Mouse (Mus musculus): ENCODE measurements around the gene Lst1. TPM values are rescaled to one million over a fixed set of nuclear protein-coding genes. Genes with fewer than 3 reads are reported as not detected.
A peak's percentile ranks its signal among the peaks of the same experiment; 100 is the strongest.

The Lst1 gene
- polyA plus RNA-seq, 1 experiment from 2014 or later: 7.9 TPM

- no peak for ATAC-seq (replicated peaks; ENCODE audit: extremely low read depth, insufficient read depth, low FRiP score)
These were observed 8.1 kb downstream of the Lst1 start for GRCm38 (mm10) chr17:35180093-35180492.

GRCm38 (mm10) chr17:35178528-35178927 lies 9.7 kb downstream of the Lst1 start:
- 7% methylated on average over 5 of the region's 5 CpGs for WGBS
- H3K27me3 ChIP-seq (ENCODE audit: control insufficient read depth, insufficient read depth, low read length): no peaks in the 10 kb centered on the region
- H3K9ac ChIP-seq (ENCODE audit: low read length): no peak overlapping the region
- no peaks in the 10 kb centered on the region for H3K36me3 ChIP-seq (ENCODE audit: control insufficient read depth, insufficient read depth)
- H3K4me1 ChIP-seq (ENCODE audit: control insufficient read depth, insufficient read depth, low read length): no peaks in the 10 kb centered on the region
- no peak overlapping the region for H3K4me2 ChIP-seq (ENCODE audit: low read depth, low read length)
- H3K27ac ChIP-seq (ENCODE audit: low read length): no peak overlapping the region
- ATAC-seq (replicated peaks; ENCODE audit: extremely low read depth, insufficient read depth, low FRiP score): peak; percentile 69; the same call in 1 of the 2 replicates
- H3K9me3 ChIP-seq (replicated peaks; ENCODE audit: control insufficient read depth, low read length): no peaks in the 10 kb centered on the region
- H3K4me3 ChIP-seq (ENCODE audit: low read length): no peak overlapping the region

More at GRCm38 (mm10) chr17:35180093-35180492, 8.1 kb downstream of the Lst1 start:
- Histone ChIP-seq H3K4me2 (ENCODE audit: low read depth, low read length) (no peak overlapping the region), H3K4me1 (ENCODE audit: control insufficient read depth, insufficient read depth, low read length) (no peaks in the 10 kb centered on the region), H3K36me3 (ENCODE audit: control insufficient read depth, insufficient read depth) (no peaks in the 10 kb centered on the region), H3K9me3 (replicated peaks; ENCODE audit: control insufficient read depth, low read length) (no peaks in the 10 kb centered on the region), H3K27ac (ENCODE audit: low read length) (no peak overlapping the region), H3K9ac (ENCODE audit: low read length) (no peak overlapping the region), H3K27me3 (ENCODE audit: control insufficient read depth, insufficient read depth, low read length) (no peaks in the 10 kb centered on the region), H3K4me3 (ENCODE audit: low read length) (no peak overlapping the region)
- 77% methylated on average over 5 of the region's 5 CpGs for WGBS

DNA sequence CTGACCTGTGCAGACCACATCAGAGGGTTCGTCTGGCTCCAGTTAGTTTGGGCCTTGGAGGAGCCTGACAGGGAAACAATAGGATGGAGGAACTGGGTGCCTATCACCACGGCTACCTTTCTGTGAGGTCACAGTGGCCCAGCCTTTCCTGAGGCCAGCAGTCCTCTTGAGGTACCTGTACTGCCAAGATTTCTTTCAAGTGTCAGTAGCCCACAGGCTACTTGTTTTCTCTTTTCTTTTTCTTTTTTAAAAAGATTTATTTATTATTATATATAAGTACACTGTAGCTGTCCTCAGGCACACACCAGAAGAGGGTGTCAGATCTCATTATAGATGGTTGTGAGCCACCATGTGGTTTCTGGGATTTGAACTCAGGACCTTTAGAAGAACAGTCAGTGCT lies 12.3 kb downstream of the Lst1 start, which contains the start of gene Aif1:
Gene Aif1 (minus strand): TSS at position 101 of the 400 bp plus-strand sequence.
- 66% methylated on average over 2 of the region's 2 CpGs for WGBS
- H3K4me2 ChIP-seq (ENCODE audit: low read depth, low read length): no peak within 1 kb of the TSS
- no peaks in the 10 kb centered on the region for H3K27me3 ChIP-seq (ENCODE audit: control insufficient read depth, insufficient read depth, low read length)
- no peaks in the 10 kb centered on the region; the same call in 1 of the 2 replicates for H3K4me1 ChIP-seq (ENCODE audit: control insufficient read depth, insufficient read depth, low read length)
- no peaks in the 10 kb centered on the region for H3K36me3 ChIP-seq (ENCODE audit: control insufficient read depth, insufficient read depth)
- ATAC-seq (replicated peaks; ENCODE audit: extremely low read depth, insufficient read depth, low FRiP score): no peak
- no peak within 1 kb of the TSS for H3K4me3 ChIP-seq (ENCODE audit: low read length)
- H3K9me3 ChIP-seq (replicated peaks; ENCODE audit: control insufficient read depth, low read length): no peaks in the 10 kb centered on the region
- no peak within 1 kb of the TSS for H3K27ac ChIP-seq (ENCODE audit: low read length)
- no peak within 1 kb of the TSS for H3K9ac ChIP-seq (ENCODE audit: low read length)

- Histone ChIP-seq H3K4me2 (ENCODE audit: low read depth, low read length) (no peak overlapping the region), H3K27me3 (ENCODE audit: control insufficient read depth, insufficient read depth, low read length) (no peaks in the 10 kb centered on the region), H3K27ac (ENCODE audit: low read length) (no peak overlapping the region), H3K36me3 (ENCODE audit: control insufficient read depth, insufficient read depth) (no peaks in the 10 kb centered on the region), H3K4me3 (ENCODE audit: low read length) (no peak overlapping the region), H3K4me1 (ENCODE audit: control insufficient read depth, insufficient read depth, low read length) (no peaks in the 10 kb centered on the region; the same call in 1 of the 2 replicates), H3K9ac (ENCODE audit: low read length) (no peak overlapping the region), H3K9me3 (replicated peaks; ENCODE audit: control insufficient read depth, low read length) (no peaks in the 10 kb centered on the region)
- no peak for ATAC-seq (replicated peaks; ENCODE audit: extremely low read depth, insufficient read depth, low FRiP score)
- 70% methylated on average over 6 of the region's 6 CpGs for WGBS
These were observed 12.9 kb downstream of the Lst1 start for GRCm38 (mm10) chr17:35175382-35175781.

- Histone ChIP-seq H3K9ac (ENCODE audit: low read length) (no peak overlapping the region), H3K4me2 (ENCODE audit: low read depth, low read length) (no peak overlapping the region), H3K4me3 (ENCODE audit: low read length) (no peak overlapping the region), H3K4me1 (ENCODE audit: control insufficient read depth, insufficient read depth, low read length) (no peaks in the 10 kb centered on the region; the same call in 1 of the 2 replicates), H3K36me3 (ENCODE audit: control insufficient read depth, insufficient read depth) (no peaks in the 10 kb centered on the region), H3K9me3 (replicated peaks; ENCODE audit: control insufficient read depth, low read length) (no peaks in the 10 kb centered on the region), H3K27me3 (ENCODE audit: control insufficient read depth, insufficient read depth, low read length) (no peaks in the 10 kb centered on the region), H3K27ac (ENCODE audit: low read length) (no peak overlapping the region)
- 62% methylated on average over 8 of the region's 8 CpGs for WGBS
- no peak for ATAC-seq (replicated peaks; ENCODE audit: extremely low read depth, insufficient read depth, low FRiP score)
These were observed 13.8 kb downstream of the Lst1 start for GRCm38 (mm10) chr17:35174201-35174977.

DNA sequence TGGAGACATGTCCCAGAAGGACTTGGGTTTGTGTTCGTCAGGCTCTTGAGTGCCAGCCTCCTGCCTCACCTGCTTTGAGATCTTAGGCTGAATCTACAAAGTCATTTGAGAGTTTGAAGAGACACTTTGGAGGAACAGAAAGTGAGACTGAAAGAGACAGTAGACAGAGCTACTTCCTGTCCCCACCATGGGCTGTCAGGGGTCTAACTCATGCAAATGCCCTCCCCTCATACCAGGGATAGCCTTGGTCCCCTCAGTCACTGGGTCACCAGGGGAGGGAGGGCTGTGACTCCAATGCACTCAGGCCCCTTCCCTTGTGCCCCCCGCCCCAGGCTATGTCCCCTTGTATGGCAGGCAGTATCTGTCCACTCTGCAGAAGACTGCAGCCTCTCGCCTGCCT lies 14.9 kb downstream of the Lst1 start:
- no peaks in the 10 kb centered on the region for H3K36me3 ChIP-seq (ENCODE audit: control insufficient read depth, insufficient read depth)
- ATAC-seq (replicated peaks; ENCODE audit: extremely low read depth, insufficient read depth, low FRiP score): no peak
- H3K27me3 ChIP-seq (ENCODE audit: control insufficient read depth, insufficient read depth, low read length): no peaks in the 10 kb centered on the region
- H3K4me3 ChIP-seq (ENCODE audit: low read length): no peak overlapping the region
- peak overlapping the region; percentile 42; the same call in 1 of the 2 replicates for H3K27ac ChIP-seq (ENCODE audit: low read length)
- no peak overlapping the region for H3K4me2 ChIP-seq (ENCODE audit: low read depth, low read length)
- no peaks in the 10 kb centered on the region for H3K9me3 ChIP-seq (replicated peaks; ENCODE audit: control insufficient read depth, low read length)
- no peak overlapping the region for H3K9ac ChIP-seq (ENCODE audit: low read length)
- 55% methylated on average over 3 of the region's 3 CpGs for WGBS
- no peaks in the 10 kb centered on the region; the same call in 1 of the 2 replicates for H3K4me1 ChIP-seq (ENCODE audit: control insufficient read depth, insufficient read depth, low read length)

DNA sequence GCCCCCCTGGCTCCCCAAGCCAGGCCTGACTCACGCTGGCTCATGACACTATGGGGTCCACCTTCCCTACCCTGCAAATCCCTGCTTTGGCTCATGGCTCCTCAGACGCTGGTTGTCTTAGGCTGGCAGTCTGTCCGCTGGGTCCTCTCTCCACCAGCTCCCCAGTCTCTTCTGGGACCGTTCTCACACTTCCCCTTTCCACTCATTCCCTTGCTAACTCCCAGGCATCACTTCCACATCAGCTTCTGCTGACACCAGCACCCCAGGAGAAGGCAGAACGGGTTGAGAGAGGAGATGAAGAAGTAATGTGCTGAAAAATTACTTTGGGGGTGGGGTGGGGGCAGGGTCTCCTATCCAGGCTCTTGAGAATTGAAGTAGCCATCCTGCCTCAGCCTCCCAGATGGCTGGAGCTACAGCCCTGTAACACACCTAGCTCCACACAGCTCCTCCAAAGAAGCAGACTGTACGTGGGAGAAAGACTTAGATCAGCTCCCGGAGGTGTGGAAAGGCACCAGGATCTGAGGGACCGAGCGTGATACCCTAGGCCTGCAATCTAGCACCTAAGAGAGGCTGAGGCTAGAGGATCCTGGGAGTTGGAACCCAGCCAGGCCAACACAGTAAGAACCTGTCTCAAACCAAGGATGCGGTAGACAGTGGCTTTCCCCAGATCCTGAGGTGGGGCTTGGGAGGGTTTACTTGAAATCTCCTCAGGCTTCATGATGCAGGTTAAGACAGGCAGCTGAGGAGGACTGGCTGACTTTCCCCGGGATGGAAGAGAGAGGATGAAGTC lies 15.6 kb downstream of the Lst1 start:
- ATAC-seq (replicated peaks; ENCODE audit: extremely low read depth, insufficient read depth, low FRiP score): no peak
- Histone ChIP-seq H3K4me1 (ENCODE audit: control insufficient read depth, insufficient read depth, low read length) (no peaks in the 10 kb centered on the region; the same call in 1 of the 2 replicates), H3K9me3 (replicated peaks; ENCODE audit: control insufficient read depth, low read length) (no peaks in the 10 kb centered on the region), H3K4me3 (ENCODE audit: low read length) (no peak overlapping the region), H3K9ac (ENCODE audit: low read length) (no peak overlapping the region), H3K27ac (ENCODE audit: low read length) (peak overlapping the region; percentile 42; the same call in 1 of the 2 replicates), H3K27me3 (ENCODE audit: control insufficient read depth, insufficient read depth, low read length) (no peaks in the 10 kb centered on the region), H3K4me2 (ENCODE audit: low read depth, low read length) (no peak overlapping the region), H3K36me3 (ENCODE audit: control insufficient read depth, insufficient read depth) (no peaks in the 10 kb centered on the region)
- 54% methylated on average over 11 of the region's 11 CpGs for WGBS

GRCm38 (mm10) chr17:35168541-35169207 lies 19.6 kb downstream of the Lst1 start:
- no peak overlapping the region for H3K4me2 ChIP-seq (ENCODE audit: low read depth, low read length)
- no peaks in the 10 kb centered on the region for H3K9me3 ChIP-seq (replicated peaks; ENCODE audit: control insufficient read depth, low read length)
- H3K4me3 ChIP-seq (ENCODE audit: low read length): no peak overlapping the region
- WGBS: 18% methylated on average over 4 of the region's 4 CpGs
- 0 out of 2 replicates have a peak overlapping the region, but pooled peaks have one; percentile 7 for H3K27ac ChIP-seq (ENCODE audit: low read length)
- H3K4me1 ChIP-seq (ENCODE audit: control insufficient read depth, insufficient read depth, low read length): peaks cover 7% of the 10 kb centered on the region
- H3K36me3 ChIP-seq (ENCODE audit: control insufficient read depth, insufficient read depth): no peaks in the 10 kb centered on the region
- no peak overlapping the region for H3K9ac ChIP-seq (ENCODE audit: low read length)
- H3K27me3 ChIP-seq (ENCODE audit: control insufficient read depth, insufficient read depth, low read length): no peaks in the 10 kb centered on the region
- ATAC-seq (replicated peaks; ENCODE audit: extremely low read depth, insufficient read depth, low FRiP score): no peak
